Mouse (Mus musculus): Measurements from ENCODE around the gene Prpf8. TPM values are rescaled to one million over a fixed set of nuclear protein-coding genes. Genes with fewer than 3 reads are reported as not detected.

The Prpf8 gene
- polyA plus RNA-seq, 1 experiment from 2014 or later: 19.7 TPM

DNA sequence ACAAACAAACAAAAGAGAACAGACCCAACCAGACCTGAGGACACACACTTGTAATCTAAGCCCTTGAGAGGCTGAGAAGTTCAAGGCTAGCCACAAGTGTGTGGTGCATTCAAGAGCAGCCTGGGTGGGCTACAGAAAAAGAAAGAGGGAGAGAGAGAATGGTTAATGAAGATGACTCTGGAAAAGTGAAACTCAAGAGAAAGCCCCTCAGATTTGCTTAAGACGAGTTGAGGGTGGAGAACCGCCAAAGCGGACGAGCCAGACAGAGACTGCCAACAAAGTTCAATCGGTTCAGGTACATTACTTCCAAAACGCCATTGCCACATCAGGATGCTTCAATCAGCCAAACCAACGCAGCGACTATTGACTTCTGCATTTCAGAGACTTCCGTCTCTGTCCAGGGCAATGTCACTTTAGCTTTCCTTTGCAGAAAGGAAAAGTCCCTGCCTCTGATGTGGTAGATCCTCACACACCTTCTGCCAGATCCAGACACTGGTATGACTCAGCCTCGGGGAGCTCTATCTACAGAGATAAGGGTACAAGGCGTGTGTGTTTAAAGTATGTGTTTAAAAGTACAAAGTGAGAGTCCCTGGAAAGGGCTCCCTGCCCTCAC, 14.0 kb upstream of the Prpf8 start:
- H3K27ac ChIP-seq (ENCODE audit: low read length): no peak overlapping the region
- TF ChIP-seq EP300 (IDR thresholded peaks at IDR 0.05): no peak
- H3K36me3 ChIP-seq (ENCODE audit: insufficient read depth, low read length): no peaks in the 10 kb centered on the region
- DNase-seq (ENCODE audit: low spot score) (no peak), ATAC-seq (no peak)
- no peaks in the 10 kb centered on the region for H3K4me1 ChIP-seq (ENCODE audit: insufficient read depth, low read depth, low read length)
- H3K4me3 ChIP-seq (ENCODE audit: low read depth, low read length): no peak overlapping the region
- H3K27me3 ChIP-seq (replicated peaks; ENCODE audit: insufficient read depth, low read length): no peaks in the 10 kb centered on the region
- no peaks in the 10 kb centered on the region for H3K9me3 ChIP-seq (ENCODE audit: low read length)
- WGBS: 59% methylated on average over 11 of the region's 11 CpGs
- no peak overlapping the region for H3K4me2 ChIP-seq (replicated peaks; ENCODE audit: low read depth, low read length)
- no peak overlapping the region for H3K9ac ChIP-seq (replicated peaks; ENCODE audit: low read depth)

DNA sequence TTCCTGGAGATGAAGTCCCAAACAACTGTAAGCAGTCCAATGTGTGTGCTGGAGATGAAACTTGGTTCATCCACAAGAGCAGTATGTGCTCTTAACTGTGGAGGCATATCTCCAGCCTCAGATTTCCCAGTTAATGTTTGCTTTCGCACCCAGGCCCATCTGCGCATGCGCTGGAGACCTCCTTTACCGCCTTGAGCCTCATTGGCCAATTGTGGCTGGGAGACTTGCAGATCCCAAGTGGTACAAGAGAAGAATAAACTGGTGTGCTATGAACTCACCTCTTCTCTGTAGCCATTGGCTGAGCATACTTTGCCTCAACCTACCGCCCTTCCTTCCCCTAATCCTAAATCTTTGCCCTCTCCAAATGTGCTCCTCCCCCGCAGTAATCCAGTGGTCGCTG, 13.2 kb upstream of the Prpf8 start:
- Histone ChIP-seq H3K4me2 (replicated peaks; ENCODE audit: low read depth, low read length) (no peak overlapping the region), H3K4me3 (ENCODE audit: low read depth, low read length) (no peak overlapping the region), H3K4me1 (ENCODE audit: insufficient read depth, low read depth, low read length) (no peaks in the 10 kb centered on the region), H3K9ac (replicated peaks; ENCODE audit: low read depth) (no peak overlapping the region), H3K27ac (ENCODE audit: low read length) (no peak overlapping the region), H3K36me3 (ENCODE audit: insufficient read depth, low read length) (no peaks in the 10 kb centered on the region), H3K27me3 (replicated peaks; ENCODE audit: insufficient read depth, low read length) (no peaks in the 10 kb centered on the region), H3K9me3 (ENCODE audit: low read length) (no peaks in the 10 kb centered on the region)
- no peak for ATAC-seq
- no peak for TF ChIP-seq EP300 (IDR thresholded peaks at IDR 0.05)
- TF ChIP-seq CTCF (IDR thresholded peaks at IDR 0.05): no peak
- DNase-seq (ENCODE audit: low spot score): no peak
- 64% methylated on average over 7 of the region's 7 CpGs for WGBS

DNA sequence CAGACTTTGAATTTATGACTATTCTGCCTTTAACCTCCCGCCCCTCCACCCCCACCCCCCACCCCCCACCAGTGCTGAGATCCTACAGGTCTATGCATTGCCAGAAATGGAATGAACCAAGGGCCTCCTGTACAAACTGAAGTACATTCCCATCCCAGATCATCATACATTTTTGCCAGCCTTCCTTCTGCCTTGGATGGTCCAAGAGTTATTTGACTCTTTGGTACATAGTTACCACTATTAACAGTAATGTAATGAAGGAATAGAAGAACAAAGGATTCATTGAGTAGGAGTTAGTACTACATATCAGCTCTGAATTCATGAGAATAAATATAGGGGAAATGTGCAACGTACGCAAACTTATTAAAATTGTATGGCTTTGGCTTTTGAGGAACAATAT, 424 bp upstream of the Prpf8 start:
- peaks cover 7% of the 10 kb centered on the region for H3K4me1 ChIP-seq (ENCODE audit: insufficient read depth, low read depth, low read length)
- H3K9ac ChIP-seq (replicated peaks; ENCODE audit: low read depth): no peak overlapping the region
- DNase-seq (ENCODE audit: low spot score): no peak
- H3K4me2 ChIP-seq (replicated peaks; ENCODE audit: low read depth, low read length): 0 out of 2 replicates have a peak overlapping the region, but pooled peaks have one; percentile 25
- H3K27me3 ChIP-seq (replicated peaks; ENCODE audit: insufficient read depth, low read length): no peaks in the 10 kb centered on the region
- TF ChIP-seq EP300 (IDR thresholded peaks at IDR 0.05) (no peak), CTCF (IDR thresholded peaks at IDR 0.05) (no peak)
- ATAC-seq: peak; percentile 6; the same call in 1 of the 2 replicates
- no peak overlapping the region for H3K27ac ChIP-seq (ENCODE audit: low read length)
- H3K4me3 ChIP-seq (ENCODE audit: low read depth, low read length): no peak overlapping the region
- WGBS: 30% methylated on average over 3 of the region's 3 CpGs
- H3K36me3 ChIP-seq (ENCODE audit: insufficient read depth, low read length): peaks cover 14% of the 10 kb centered on the region
- no peaks in the 10 kb centered on the region for H3K9me3 ChIP-seq (ENCODE audit: low read length)

DNA sequence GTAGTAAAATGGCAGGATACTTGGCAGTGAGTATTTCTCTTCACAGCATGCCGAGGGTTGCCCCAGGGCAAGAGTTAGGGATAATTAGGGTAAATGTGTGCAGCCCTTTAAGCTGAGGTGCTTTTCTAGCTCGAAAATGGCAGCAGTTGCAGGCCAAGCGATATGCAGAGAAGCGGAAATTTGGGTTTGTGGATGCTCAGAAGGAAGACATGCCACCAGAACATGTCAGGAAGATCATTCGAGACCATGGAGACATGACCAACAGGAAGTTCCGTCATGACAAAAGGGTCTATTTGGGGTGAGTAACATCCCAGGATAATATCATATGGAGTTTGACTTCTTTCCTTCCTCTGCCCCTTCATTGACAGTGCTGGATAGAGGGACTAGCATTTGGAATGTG, 880 bp downstream of the Prpf8 start:
- H3K4me3 ChIP-seq (ENCODE audit: low read depth, low read length): peak overlapping the region; percentile 97
- no peak for DNase-seq (ENCODE audit: low spot score)
- 23% methylated on average over 6 of the region's 6 CpGs for WGBS
- H3K9me3 ChIP-seq (ENCODE audit: low read length): no peaks in the 10 kb centered on the region
- no peak for TF ChIP-seq CTCF (IDR thresholded peaks at IDR 0.05)
- TF ChIP-seq EP300 (IDR thresholded peaks at IDR 0.05): no peak
- peak overlapping the region; percentile 69 for H3K4me2 ChIP-seq (replicated peaks; ENCODE audit: low read depth, low read length)
- H3K36me3 ChIP-seq (ENCODE audit: insufficient read depth, low read length): peaks cover 27% of the 10 kb centered on the region
- ATAC-seq: no peak
- no peaks in the 10 kb centered on the region for H3K27me3 ChIP-seq (replicated peaks; ENCODE audit: insufficient read depth, low read length)
- H3K27ac ChIP-seq (ENCODE audit: low read length): no peak overlapping the region
- peaks cover 7% of the 10 kb centered on the region for H3K4me1 ChIP-seq (ENCODE audit: insufficient read depth, low read depth, low read length)
- peak overlapping the region; percentile 98 for H3K9ac ChIP-seq (replicated peaks; ENCODE audit: low read depth)

DNA sequence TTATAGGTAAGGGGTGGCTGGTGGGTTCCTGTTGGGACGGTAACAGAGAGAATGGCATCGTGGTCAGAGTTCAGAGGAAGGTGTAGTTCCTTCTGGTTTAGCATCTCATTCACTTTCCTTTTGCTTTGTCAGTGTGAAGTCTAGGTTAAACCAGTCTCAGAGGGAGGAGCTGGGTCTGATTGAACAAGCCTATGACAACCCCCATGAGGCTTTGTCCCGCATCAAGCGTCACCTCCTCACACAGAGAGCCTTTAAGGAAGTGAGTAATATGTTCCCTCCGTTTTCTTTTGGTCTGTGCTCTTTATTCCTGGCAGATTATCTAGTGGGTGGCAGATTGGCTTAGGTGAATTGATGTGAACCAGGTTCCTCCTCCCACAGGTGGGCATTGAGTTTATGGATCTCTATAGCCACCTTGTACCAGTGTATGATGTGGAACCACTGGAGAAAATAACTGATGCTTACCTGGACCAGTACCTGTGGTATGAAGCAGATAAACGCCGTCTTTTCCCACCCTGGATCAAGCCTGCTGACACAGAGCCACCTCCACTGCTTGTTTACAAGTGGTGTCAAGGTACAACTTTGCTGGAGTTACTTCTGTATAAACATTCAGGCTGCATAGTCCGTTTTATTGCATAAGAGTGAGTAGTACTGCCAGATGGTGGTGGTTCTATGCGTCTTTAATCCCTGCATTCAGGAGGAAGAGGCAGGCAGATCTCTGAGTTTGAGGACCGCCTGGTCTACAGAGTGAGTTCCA, 7.9 kb downstream of the Prpf8 start:
- no peak overlapping the region for H3K27ac ChIP-seq (ENCODE audit: low read length)
- ATAC-seq (no peak), DNase-seq (ENCODE audit: low spot score) (no peak)
- no peaks in the 10 kb centered on the region for H3K9me3 ChIP-seq (ENCODE audit: low read length)
- no peak overlapping the region for H3K4me2 ChIP-seq (replicated peaks; ENCODE audit: low read depth, low read length)
- WGBS: 88% methylated on average over 10 of the region's 10 CpGs
- peaks cover 89% of the 10 kb centered on the region for H3K36me3 ChIP-seq (ENCODE audit: insufficient read depth, low read length)
- H3K9ac ChIP-seq (replicated peaks; ENCODE audit: low read depth): no peak overlapping the region
- no peaks in the 10 kb centered on the region for H3K4me1 ChIP-seq (ENCODE audit: insufficient read depth, low read depth, low read length)
- no peak for TF ChIP-seq CTCF (IDR thresholded peaks at IDR 0.05)
- no peak for TF ChIP-seq EP300 (IDR thresholded peaks at IDR 0.05)
- no peak overlapping the region for H3K4me3 ChIP-seq (ENCODE audit: low read depth, low read length)
- no peaks in the 10 kb centered on the region for H3K27me3 ChIP-seq (replicated peaks; ENCODE audit: insufficient read depth, low read length)

DNA sequence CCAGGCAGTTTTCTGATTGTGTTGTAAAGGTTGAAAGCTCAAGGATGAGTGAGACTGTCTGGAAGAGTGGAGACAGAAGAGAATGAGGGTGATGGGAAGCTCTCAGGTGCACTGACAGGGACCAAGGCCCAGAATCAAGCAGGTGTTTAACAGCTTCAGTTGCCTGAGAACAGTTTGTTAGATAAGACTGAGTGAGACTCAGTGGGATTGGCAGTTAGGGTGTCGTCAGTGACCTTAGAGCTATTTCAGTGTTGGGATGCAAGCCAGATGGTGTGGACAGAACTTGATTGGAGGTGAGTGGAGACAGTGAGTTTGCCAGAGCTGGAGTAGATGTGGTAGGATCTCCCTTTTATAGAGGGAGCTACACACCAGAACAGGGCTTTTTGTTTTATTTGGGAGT, 11.5 kb downstream of the Prpf8 start:
- Histone ChIP-seq H3K27me3 (replicated peaks; ENCODE audit: insufficient read depth, low read length) (no peaks in the 10 kb centered on the region), H3K9ac (replicated peaks; ENCODE audit: low read depth) (no peak overlapping the region), H3K27ac (ENCODE audit: low read length) (no peak overlapping the region), H3K36me3 (ENCODE audit: insufficient read depth, low read length) (peaks cover 92% of the 10 kb centered on the region), H3K4me1 (ENCODE audit: insufficient read depth, low read depth, low read length) (no peaks in the 10 kb centered on the region), H3K4me2 (replicated peaks; ENCODE audit: low read depth, low read length) (no peak overlapping the region), H3K9me3 (ENCODE audit: low read length) (no peaks in the 10 kb centered on the region), H3K4me3 (ENCODE audit: low read depth, low read length) (no peak overlapping the region)
- 68% methylated on average over 1 of the region's 1 CpGs for WGBS
- no peak for TF ChIP-seq EP300 (IDR thresholded peaks at IDR 0.05)
- no peak for ATAC-seq
- DNase-seq (ENCODE audit: low spot score): no peak
